Mouse (Mus musculus): ENCODE measurements around the gene Slco4a1. TPM values are rescaled to one million over a fixed set of nuclear protein-coding genes. Genes with fewer than 3 reads are reported as not detected.

The Slco4a1 gene
- polyA plus RNA-seq, 1 experiment, result 13.9 TPM

GRCm38 (mm10) chr2:180435341-180435926 is 20.6 kb upstream of the Slco4a1 start:
- Histone ChIP-seq H3K36me3 (ENCODE audit: control insufficient read depth, insufficient read depth, low read length) (no peaks in the 10 kb centered on the region), H3K27ac (ENCODE audit: insufficient read depth, low read depth, low read length) (peak overlapping the region; percentile 0; the same call in 1 of the 2 replicates), H3K4me1 (ENCODE audit: control insufficient read depth, insufficient read depth, insufficient read length, low read length) (peaks cover 3% of the 10 kb centered on the region), H3K27me3 (ENCODE audit: control insufficient read depth, insufficient read depth, low read length) (no peaks in the 10 kb centered on the region), H3K4me3 (ENCODE audit: low read depth, low read length) (no peak overlapping the region)
- WGBS, result 76% methylated on average over 4 of the region's 4 CpGs
- TF ChIP-seq CTCF (IDR thresholded peaks at IDR 0.05; ENCODE audit: extremely low read depth, insufficient read length, insufficient replicate concordance, low read depth, low read length), result no peak
- TF ChIP-seq POLR2A (IDR thresholded peaks at IDR 0.05; ENCODE audit: low read depth, low read length), result no peak

GRCm38 (mm10) chr2:180437149-180437864 is 18.7 kb upstream of the Slco4a1 start:
- Histone ChIP-seq H3K4me3 (ENCODE audit: low read depth, low read length) (no peak overlapping the region), H3K4me1 (ENCODE audit: control insufficient read depth, insufficient read depth, insufficient read length, low read length) (peaks cover 6% of the 10 kb centered on the region), H3K27ac (ENCODE audit: insufficient read depth, low read depth, low read length) (peak overlapping the region; percentile 46), H3K27me3 (ENCODE audit: control insufficient read depth, insufficient read depth, low read length) (no peaks in the 10 kb centered on the region), H3K36me3 (ENCODE audit: control insufficient read depth, insufficient read depth, low read length) (no peaks in the 10 kb centered on the region)
- no peak for TF ChIP-seq POLR2A (IDR thresholded peaks at IDR 0.05; ENCODE audit: low read depth, low read length)
- TF ChIP-seq CTCF (IDR thresholded peaks at IDR 0.05; ENCODE audit: extremely low read depth, insufficient read length, insufficient replicate concordance, low read depth, low read length), result no peak
- WGBS, result 66% methylated on average over 5 of the region's 5 CpGs

GRCm38 (mm10) chr2:180439791-180440190 is 16.3 kb upstream of the Slco4a1 start:
- Histone ChIP-seq H3K27me3 (ENCODE audit: control insufficient read depth, insufficient read depth, low read length) (no peaks in the 10 kb centered on the region), H3K27ac (ENCODE audit: insufficient read depth, low read depth, low read length) (no peak overlapping the region), H3K36me3 (ENCODE audit: control insufficient read depth, insufficient read depth, low read length) (no peaks in the 10 kb centered on the region), H3K4me1 (ENCODE audit: control insufficient read depth, insufficient read depth, insufficient read length, low read length) (peaks cover 13% of the 10 kb centered on the region), H3K4me3 (ENCODE audit: low read depth, low read length) (no peak overlapping the region)
- TF ChIP-seq CTCF (IDR thresholded peaks at IDR 0.05; ENCODE audit: extremely low read depth, insufficient read length, insufficient replicate concordance, low read depth, low read length) (no peak), POLR2A (IDR thresholded peaks at IDR 0.05; ENCODE audit: low read depth, low read length) (no peak)
- WGBS, result 69% methylated on average over 3 of the region's 3 CpGs

- Histone ChIP-seq H3K4me3 (ENCODE audit: low read depth, low read length) (no peak overlapping the region), H3K4me1 (ENCODE audit: control insufficient read depth, insufficient read depth, insufficient read length, low read length) (peaks cover 16% of the 10 kb centered on the region), H3K27ac (ENCODE audit: insufficient read depth, low read depth, low read length) (no peak overlapping the region), H3K36me3 (ENCODE audit: control insufficient read depth, insufficient read depth, low read length) (no peaks in the 10 kb centered on the region), H3K27me3 (ENCODE audit: control insufficient read depth, insufficient read depth, low read length) (no peaks in the 10 kb centered on the region)
- 80% methylated on average over 9 of the region's 9 CpGs for WGBS
- TF ChIP-seq POLR2A (IDR thresholded peaks at IDR 0.05; ENCODE audit: low read depth, low read length) (no peak), CTCF (IDR thresholded peaks at IDR 0.05; ENCODE audit: extremely low read depth, insufficient read length, insufficient replicate concordance, low read depth, low read length) (no peak)
Measured at GRCm38 (mm10) chr2:180440596-180441332, 15.3 kb upstream of the Slco4a1 start.

GRCm38 (mm10) chr2:180442061-180442460 is 14.0 kb upstream of the Slco4a1 start:
- Histone ChIP-seq H3K4me1 (ENCODE audit: control insufficient read depth, insufficient read depth, insufficient read length, low read length) (peaks cover 15% of the 10 kb centered on the region), H3K27me3 (ENCODE audit: control insufficient read depth, insufficient read depth, low read length) (no peaks in the 10 kb centered on the region), H3K4me3 (ENCODE audit: low read depth, low read length) (no peak overlapping the region), H3K27ac (ENCODE audit: insufficient read depth, low read depth, low read length) (peak overlapping the region; percentile 2; the same call in 1 of the 2 replicates), H3K36me3 (ENCODE audit: control insufficient read depth, insufficient read depth, low read length) (no peaks in the 10 kb centered on the region)
- 39% methylated on average over 5 of the region's 5 CpGs for WGBS
- TF ChIP-seq POLR2A (IDR thresholded peaks at IDR 0.05; ENCODE audit: low read depth, low read length) (no peak), CTCF (IDR thresholded peaks at IDR 0.05; ENCODE audit: extremely low read depth, insufficient read length, insufficient replicate concordance, low read depth, low read length) (no peak)

GRCm38 (mm10) chr2:180443861-180444260 is 12.2 kb upstream of the Slco4a1 start:
- H3K27ac ChIP-seq (ENCODE audit: insufficient read depth, low read depth, low read length), result no peak overlapping the region
- WGBS, result 32% methylated on average over 7 of the region's 7 CpGs
- TF ChIP-seq CTCF (IDR thresholded peaks at IDR 0.05; ENCODE audit: extremely low read depth, insufficient read length, insufficient replicate concordance, low read depth, low read length) (no peak), POLR2A (IDR thresholded peaks at IDR 0.05; ENCODE audit: low read depth, low read length) (no peak)
- peaks cover 18% of the 10 kb centered on the region for H3K4me1 ChIP-seq (ENCODE audit: control insufficient read depth, insufficient read depth, insufficient read length, low read length)
- no peaks in the 10 kb centered on the region for H3K36me3 ChIP-seq (ENCODE audit: control insufficient read depth, insufficient read depth, low read length)
- no peak overlapping the region for H3K4me3 ChIP-seq (ENCODE audit: low read depth, low read length)
- no peaks in the 10 kb centered on the region for H3K27me3 ChIP-seq (ENCODE audit: control insufficient read depth, insufficient read depth, low read length)

Measured in small intestine, adult 2 months (tissue).